Mouse (Mus musculus) lung, postnatal 25 days (tissue): ENCODE measurements at regions not wholly inside any gene's neighbourhood (a gene's known extent, or its start where the extent isn't known, plus 50 kb on each side); places are given as distances from the start of the nearest gene placed in this dataset.
A peak's percentile ranks its signal among the peaks of the same experiment; 100 is the strongest.

ENCODE experiments used
- DNase-seq: peaks from one replicate; pipeline ENCODE4 v3.0.0; 2022; ENCODE audit warnings: low spot score

DNA sequence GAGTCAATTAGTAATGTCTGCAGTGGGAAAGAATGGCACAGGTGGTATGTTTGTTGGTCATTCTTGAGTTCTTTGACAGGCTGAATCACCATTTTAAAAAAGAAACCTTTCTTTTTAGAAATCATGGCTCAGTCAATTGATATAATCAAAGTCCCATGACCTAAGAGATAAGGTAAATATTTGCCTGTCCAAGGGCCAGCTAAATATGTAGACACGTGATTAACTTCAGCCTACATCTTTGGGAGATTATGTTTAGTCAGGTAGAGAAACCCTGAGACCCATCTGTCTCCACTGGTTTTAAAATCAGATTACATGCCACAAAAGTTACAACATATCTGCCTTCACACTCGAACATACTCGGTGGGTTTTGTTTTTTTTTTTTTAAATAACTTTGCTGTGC lies 128.6 kb upstream of the Kazn start:
- DNase-seq: no peak

DNA sequence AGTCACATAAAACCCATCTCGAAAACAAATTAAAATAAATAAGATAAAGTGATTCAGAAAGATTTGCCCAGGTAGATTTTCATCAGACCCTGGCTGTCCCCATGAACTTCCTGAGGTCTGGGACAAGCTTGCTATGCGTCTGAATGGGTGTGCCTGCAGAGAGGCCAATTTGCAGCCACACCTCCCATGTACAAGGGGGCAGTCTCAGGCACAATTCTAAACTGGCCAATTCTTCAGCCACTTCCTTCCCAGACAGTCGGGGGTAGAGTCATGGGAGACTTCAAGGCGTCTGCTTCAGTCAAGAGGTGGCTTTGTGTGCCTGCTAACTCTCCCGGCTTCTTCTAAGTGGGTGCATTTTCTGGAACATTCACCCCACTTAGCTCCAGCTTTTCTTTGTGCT lies 122.9 kb upstream of the Kazn start:
- DNase-seq: no peak

DNA sequence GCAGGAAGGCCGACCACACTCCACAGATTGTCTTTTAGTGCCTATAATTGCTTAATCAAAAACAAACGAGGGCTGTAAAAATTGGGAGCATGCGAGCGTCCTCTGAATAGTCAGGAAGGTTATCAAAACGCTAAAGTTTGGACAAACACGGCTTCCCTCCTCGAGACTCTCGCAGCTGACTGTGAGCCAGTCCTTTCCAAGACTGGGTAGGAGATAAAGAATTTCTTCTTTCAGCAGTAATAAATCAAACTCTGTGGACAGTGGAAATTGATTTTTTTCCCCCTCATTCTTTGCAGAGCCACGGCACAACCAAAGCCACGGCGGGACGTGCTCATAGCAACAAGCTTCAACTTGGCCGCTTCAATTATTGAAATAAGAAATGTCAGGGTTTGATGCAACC lies 119.7 kb upstream of the Kazn start:
- no peak for DNase-seq

DNA sequence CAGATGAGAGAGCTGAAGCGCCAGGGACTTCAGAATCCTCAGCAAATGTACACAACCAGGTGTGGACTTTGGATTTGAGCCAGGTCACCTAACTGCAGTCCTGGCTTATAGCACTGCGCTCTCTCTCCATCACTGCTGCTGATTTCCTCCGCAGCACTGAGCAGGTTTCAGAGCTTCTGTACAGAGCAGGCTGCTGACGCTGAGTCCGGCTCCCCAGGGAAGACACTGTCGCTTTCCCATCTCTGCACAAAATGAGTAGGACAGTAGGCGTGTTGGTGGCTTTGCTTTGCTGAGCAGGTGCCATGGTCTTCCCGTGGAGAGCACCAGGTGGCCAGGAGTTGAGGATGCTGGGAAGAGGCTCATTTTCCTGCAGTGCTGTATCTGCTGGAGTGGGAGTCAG lies 116.2 kb upstream of the Kazn start:
- DNase-seq: no peak

DNA sequence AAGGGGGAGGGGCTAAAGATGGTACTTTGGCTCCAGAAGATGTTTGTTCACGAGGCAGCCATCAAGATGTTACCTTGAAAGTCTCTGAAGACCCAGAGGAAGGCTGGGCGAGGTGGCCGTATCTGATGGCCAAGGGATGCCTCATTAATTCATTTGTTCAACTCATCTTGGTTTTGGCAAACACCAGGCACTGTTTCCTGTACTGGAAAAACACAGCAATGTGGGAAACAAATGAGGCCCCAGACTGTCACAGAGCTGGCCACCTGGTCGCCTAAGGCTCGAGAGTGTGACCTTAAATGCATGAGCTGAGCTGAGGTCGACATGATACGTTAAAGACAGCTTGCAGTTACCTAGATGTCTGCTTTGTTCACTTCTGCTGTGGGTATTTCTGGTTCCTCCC lies 114.3 kb upstream of the Kazn start:
- no peak for DNase-seq

DNA sequence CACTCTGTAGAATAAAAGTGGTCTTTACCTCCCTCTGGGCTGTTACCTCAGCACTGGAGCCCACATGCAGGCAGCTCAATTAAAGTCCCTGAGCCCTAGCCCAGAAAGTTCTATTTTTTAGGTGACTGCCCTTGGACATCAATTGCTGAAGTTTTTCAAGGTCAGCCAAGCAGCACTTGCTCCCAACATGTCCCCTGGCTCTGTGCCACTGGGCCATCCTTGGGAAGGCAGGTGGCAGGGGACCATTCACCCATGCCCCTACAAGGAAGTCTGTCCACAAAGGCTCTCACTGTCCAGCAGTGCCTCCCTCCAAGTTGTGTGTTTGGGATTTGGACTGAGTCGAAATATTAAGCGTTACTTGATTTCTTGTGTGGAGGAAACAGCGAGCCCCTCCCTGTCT lies 112.6 kb upstream of the Kazn start:
- DNase-seq: no peak

DNA sequence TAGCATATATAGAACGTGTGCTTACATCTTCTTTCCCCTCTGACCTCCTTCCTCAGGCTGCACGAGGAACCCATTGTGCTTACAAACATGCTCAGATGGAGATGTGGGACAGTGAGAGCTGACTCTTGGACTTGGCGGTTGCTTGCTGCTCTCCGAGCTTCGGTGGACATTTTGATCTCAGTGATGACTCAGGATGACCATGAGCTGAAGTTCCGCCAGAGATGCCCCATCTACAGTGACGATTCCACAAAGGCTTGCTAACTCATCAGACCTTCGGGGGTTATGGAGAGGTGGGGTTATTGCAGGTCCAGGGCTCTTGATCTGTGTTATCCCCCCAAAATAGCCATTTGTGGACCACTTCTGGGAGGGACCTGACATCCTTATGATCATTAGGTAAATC lies 111.8 kb upstream of the Kazn start:
- DNase-seq: no peak

DNA sequence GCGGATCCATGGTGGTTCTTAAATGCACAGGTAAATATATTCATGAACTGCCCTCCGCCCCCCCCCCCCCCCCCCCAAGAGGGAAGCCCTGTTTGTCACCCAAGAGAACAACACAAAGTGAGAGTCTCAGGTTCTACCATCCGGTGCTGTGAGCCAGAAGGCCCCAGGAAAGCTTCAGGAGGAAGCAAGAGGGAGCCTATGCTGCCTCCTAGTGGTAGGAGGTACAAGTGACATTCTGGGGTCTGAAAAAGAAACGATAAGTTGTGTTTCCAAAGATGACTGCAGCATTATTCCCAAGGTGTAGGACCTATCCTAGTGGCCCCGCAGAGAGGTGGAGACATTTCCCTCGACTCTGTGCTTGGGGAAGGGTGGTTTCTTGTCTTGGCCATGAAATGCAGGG lies 109.7 kb upstream of the Kazn start:
- DNase-seq: peak; percentile 56

DNA sequence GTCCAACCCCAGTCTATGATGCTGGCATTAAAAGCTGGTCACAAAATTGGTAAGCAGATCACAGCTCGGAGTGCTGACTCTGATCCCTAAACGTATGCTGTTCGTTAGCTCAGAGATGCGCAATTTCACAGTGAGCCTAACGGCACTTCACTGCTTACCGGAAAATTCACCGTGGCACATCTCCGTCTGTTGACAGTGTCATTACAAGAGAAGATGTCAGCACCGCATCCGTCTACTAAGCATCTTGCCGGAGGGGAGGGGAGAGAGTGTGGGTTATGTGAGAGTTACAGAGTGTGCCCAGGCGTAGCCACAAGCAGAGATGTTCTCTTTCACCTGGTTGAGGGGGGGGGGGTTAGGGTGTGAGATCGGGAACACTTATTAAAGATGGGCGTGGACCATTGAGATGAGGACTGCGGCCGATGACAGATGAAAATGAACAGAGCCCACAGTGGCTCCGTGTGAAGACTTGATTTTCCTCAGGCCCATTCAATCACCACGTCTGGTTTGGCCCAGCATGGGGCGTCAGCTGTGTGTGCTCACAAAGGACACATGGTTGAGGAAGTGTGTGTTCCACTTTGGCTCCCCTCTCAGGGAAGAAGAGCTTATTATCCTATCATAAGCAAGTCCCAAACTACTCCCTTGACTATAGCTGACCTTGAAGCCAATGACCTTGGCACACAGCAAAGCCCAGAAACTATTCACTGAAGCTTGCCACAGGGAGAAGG lies 103.4 kb upstream of the Kazn start:
- no peak for DNase-seq

DNA sequence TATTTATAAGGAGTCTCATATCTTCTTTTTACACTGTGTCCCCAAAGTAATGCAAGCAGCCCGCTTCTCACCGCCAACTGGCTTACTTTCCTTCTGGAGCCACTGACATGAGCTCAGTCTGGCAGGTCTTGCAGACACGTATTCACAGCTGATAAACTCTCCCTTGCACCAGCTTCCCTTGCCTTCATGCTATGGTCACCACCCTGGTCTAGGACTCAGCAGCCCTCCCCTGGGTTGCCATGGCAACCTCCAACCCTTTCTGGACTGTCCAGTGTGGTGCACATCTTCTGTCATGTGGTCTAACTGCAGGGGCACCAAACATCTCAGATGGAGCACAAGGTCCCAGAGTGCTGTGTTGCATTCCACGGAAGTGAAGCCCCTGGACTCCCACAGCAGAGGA lies 102.1 kb upstream of the Kazn start:
- no peak for DNase-seq

DNA sequence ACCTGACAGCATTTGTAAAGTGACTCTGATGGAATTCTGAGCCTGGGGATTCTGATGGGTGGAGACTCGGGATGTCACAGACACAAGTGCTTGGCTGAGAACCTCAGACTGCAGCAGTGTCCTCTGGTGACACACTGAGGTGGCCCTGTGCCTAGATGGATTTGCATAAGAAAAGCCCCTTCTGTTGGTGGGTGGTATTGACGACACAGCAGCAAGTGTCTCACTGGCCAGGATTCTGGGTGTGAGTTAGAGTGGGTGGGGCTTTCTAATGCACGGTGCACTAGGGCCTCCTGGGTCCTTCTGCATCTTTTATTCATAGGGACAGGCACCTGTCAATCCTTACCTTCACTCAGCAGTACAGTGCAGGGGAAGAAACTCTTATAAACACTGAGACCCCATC lies 100.9 kb upstream of the Kazn start:
- DNase-seq: no peak

DNA sequence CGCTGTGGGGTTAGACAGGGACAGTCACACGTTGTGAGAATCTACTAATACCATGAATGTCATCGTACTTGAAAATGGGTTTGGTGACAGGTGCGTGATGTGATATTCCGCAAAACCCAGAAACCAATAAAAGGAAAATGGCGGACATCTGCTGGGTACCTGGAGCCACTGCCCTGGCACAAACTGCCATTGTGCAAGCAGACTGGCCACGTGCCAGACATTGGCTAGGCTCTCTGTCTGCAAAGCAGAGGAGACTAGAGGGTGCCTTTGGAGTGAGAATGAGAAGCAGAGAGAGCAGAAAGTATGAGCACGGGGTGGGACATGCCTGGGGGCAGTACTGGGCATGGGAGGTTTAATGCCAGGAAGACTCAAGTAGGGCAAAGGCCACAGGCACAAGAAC lies 98.5 kb upstream of the Kazn start:
- DNase-seq: no peak

DNA sequence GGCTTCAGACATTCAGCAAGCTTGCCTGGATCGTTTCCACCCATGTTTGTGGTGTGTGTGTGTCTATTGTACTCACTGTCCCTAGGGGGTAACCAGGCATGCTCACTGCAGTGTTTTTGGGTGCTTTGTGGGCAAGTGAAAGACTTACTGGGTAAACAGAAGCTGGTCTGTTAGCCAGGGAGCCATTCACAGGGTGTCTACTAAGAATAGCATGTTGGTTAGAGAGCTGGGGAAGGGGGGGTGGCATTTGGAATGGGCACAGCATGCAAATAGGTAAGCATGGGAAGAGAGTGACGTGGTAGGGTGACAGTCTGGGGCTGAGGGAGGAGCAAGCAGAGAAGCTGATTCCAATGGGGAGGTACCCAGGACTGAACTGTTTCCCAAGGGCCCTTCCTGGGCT lies 97.7 kb upstream of the Kazn start:
- no peak for DNase-seq

DNA sequence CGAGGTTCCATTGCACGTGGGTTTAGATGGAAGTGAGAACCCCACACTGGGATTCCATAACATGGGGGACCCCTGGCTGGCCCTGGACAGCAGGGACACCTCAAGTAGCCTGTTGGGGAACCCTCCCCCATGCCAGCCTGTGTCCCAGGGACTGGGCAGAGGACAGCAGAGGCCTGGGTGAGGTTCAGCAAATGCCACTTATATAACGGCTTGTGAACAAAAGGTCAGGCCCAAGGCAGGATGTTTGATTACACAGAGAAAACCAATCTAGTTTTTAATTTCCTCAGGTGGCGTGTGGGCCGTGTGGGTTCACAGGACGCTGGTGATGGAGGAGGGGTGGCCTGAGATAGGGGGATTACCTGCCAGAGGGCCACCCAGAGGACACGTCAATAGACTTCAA lies 94.9 kb upstream of the Kazn start:
- no peak for DNase-seq

DNA sequence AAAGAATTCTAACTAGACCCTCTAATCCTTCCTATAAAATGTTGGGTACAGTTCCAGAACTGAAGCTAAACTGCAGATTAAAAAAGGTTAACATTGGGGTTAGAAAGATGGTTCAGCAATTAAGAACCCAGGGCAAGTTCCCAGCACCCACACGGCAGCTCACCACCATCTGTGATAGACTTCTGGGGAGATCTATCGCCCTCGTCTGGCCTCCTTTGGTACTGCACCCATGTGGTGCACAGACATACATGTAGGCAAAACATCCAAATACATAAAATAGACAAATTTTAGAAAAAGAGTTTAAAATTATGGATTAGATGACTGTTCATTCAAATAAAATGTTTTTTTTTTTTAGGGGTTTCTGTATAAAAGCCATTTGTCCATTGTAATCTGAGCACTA lies 91.4 kb upstream of the Kazn start:
- no peak for DNase-seq

DNA sequence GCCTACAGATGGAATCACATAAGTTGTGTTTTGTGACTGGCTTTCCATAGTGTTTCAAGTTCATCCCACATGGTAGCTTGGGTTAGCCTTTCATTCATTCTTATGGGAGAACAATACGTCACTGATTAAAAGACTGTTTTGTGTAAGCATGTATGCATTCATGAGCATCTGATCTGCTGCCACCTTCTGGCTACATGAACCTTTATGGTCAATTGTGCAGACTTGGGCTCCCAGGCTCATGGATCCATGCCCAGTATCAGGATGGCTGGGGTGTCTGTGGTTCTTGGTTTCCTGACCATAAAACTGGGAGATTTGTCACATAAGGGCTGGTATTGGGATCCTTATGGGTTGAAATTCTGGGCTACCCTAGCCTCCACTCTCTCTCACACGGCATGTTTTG lies 90.4 kb upstream of the Kazn start:
- no peak for DNase-seq

DNA sequence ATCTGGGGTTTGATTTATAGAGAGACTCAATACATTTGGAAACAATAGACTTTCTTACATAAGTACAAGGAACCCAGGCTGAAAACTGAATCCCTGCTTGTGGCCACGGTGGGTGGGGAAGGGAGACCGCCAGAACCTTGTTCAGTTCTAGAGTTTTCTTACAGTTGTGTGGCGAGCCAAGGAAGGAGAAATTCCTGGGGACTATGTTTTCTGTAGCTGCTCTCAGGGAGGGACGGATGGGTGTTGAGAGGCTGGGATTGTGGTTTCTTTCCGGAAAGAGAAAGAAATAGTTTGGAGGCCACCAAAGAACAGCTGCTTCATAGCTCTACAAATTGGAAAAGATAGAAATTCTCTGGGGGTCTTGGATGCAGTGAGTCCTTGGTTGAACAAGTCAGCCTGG lies 87.3 kb upstream of the Kazn start:
- DNase-seq: no peak

DNA sequence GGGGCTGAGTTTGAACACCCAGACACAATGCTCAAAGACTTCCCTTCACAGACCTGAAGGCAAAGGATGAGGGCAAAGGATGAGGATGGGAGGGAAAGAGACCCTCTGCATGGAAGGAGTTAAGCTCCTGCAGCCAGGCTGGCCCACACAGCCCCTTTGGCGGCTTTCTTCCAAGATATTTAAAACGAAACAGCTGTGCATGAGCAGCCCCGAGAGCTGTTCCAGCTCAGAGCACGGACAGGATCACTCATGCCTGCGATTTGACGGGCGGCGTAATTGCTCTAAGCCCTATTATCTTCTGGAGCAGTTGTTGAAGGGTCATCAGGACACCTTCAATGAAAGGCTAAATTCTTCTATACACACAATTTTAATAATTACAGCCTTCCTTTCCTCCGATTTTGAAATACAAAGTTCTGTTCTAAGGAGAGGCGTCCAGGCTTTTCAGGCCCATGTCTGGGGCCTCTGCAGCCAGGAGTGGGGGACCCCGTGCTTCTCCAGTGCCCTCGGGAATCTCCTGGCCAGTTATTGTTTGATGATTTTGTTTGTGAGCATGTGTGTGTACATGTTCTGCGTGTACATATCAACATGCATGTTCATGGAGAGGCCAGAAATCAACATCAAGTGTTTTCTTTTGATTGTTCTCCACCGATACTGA lies 82.1 kb upstream of the Kazn start:
- no peak for DNase-seq

DNA sequence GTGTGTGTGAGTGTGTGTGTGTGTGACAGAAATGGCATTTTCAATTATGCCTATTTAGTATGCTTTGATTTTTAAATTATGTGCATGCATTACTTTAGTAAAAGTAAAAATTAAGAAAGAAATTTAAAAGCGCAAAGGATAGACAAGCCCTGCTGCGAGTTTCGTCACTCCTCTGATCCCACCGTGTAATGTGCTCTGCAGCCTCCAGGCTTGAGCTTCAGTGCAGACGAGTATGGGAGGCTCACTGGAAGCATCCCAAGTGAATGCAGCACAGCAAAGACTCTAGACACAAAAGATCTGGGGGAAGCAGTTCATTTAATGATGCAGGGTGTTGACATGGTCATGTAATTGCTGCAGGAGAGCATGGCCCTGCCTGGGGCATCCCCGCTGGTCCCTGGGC lies 71.1 kb upstream of the Kazn start:
- no peak for DNase-seq

DNA sequence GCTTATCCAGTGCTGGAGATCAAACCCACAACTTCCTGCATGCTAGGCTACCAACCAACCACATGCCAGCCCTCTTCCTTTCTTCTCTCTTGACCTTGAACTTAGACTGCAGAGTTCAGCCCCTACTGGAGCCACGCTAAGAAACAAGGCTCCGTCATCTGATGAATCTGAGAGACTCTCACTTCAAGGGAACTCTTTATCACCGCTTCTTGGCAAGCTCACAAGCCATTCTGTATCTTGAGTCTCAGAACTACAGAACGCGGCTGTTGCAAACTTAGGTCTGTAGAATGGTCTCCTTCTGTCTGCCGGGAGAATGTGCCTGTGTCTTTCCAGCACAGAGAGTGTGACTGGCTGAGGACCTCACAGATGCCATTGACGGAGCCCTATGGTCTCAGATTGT lies 69.1 kb upstream of the Kazn start:
- DNase-seq: no peak

DNA sequence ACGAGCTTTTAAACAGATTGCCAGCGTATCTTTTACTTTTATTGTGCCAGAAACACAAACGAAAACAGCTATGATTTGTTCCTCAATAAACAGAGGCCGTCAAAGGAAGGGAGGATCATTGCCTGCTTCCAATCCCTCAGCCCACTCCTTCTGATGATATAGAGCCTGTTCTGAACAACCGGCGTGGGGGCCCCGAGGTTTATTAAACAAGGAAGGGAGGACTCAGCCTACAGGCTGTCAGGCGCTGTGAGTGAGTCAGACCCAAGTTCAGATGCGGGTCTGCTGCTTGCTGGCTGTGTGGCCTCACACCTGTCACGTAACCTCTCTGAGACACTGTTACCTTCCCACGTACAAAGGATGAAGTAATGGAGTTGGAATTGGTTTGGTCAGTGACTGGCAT lies 68.1 kb upstream of the Kazn start:
- no peak for DNase-seq

DNA sequence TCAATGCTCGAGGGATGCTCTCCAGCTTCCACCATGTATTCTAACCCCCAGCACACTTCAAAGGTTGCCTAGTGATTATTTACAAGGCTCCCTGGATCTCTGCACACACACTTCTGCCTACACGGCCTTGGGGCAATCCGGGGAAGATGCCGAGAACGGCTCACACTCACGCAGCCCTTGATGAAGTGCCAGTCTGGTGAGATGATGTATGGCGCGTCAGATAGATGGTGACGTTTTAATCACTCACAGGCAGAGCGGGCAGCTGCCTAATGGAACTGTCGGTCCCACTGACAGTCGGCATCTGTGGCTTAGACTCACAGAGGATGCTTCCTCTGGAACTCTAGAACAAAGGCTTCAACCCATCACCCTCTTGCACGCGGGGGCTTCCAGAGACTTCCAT lies 66.9 kb upstream of the Kazn start:
- no peak for DNase-seq

DNA sequence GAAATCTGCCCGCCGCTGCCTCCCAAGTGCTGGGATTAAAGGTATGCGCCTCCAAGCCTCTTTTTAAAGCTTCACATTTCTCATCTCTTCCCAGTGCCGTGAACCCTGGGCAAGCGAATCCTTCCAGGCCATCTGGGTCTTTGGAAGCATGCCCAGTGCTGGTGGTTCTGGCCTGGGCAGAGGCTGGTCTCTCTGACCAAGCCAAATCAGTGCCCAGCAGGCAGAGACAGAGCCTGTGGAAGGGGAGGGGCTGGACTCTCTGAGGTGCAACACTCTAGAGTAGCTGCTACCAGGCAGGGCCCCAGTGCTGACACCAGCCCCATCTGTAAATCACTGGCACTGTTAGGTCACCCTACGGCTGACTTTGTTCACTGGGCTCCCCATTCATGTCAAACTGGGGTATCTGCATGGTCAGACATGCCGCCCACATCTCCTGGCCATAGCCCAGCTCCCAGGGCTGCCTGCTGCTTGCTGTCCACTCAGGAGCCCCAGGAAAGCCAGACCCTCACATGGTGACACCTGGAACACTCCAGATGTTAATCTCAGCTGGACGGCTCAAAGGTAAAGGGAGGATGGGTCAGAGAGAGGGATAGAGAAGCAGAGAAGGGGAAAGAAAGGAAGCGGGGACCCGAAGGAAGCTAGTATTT lies 64.3 kb upstream of the Kazn start:
- DNase-seq: no peak

DNA sequence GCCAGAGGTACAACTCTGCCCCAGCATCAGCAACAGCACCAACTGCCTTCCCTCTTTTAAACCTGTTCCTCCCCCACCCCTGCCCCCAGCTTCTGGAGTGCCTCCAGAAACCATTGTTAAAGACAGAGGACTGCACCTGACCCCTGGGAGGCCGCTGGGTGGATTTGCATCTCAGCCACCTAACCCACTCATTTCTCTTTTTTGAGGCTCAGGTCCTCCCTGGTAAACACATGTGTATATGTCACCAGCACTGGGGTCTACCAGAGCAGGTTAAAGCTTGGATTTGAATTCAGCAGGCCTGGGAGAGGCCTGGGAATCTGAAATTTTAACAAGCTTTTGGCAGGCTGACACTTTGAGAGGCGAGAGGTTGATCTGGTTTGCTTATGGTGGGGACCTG lies 63.5 kb upstream of the Kazn start:
- no peak for DNase-seq
